Mouse (Mus musculus) hindbrain, postnatal 0 days (tissue): ENCODE measurements around the gene 1500011B03Rik. TPM values are rescaled to one million over a fixed set of nuclear protein-coding genes. Genes with fewer than 3 reads are reported as not detected.

Experiments
- ATAC-seq: fragments of 200-750 bp; cut with Nextera tagmentation; 2 replicates; pipeline ENCODE4 v1.8.0; 2017; ENCODE audit warnings: mild to moderate bottlenecking, moderate TSS enrichment, moderate library complexity
- DNase-seq: peaks from one replicate; pipeline ENCODE4 v3.0.0-alpha.2; 2015; ENCODE audit warnings: low spot score
- H3K27ac ChIP-seq: fragments of 300-500 bp; sonication (generic); 2 replicates; pipeline ENCODE4 v1.5.1; 2014; ENCODE audit warnings: mild to moderate bottlenecking
- H3K27me3 ChIP-seq: fragments of 300-500 bp; sonication (generic); 2 replicates; pipeline ENCODE4 v1.6.1; 2014; ENCODE audit warnings: low read length, mixed read lengths; ENCODE audit not compliant: insufficient read depth
- H3K36me3 ChIP-seq: fragments of 300-500 bp; sonication (generic); 2 replicates; pipeline ENCODE4 v1.6.1; 2014; ENCODE audit warnings: low read length, mixed read lengths; ENCODE audit not compliant: insufficient read depth
- H3K4me1 ChIP-seq: fragments of 300-500 bp; sonication (generic); 2 replicates; pipeline ENCODE4 v1.6.1; 2014; ENCODE audit warnings: antibody characterized with exemption, low read length, mixed read lengths; ENCODE audit not compliant: insufficient read depth
- H3K4me2 ChIP-seq: fragments of 300-500 bp; sonication (generic); 2 replicates; pipeline ENCODE4 v1.6.1; 2014; ENCODE audit warnings: low read depth, mild to moderate bottlenecking, low read length, moderate library complexity, mixed read lengths
- H3K4me3 ChIP-seq: fragments of 300-500 bp; sonication (generic); 2 replicates; pipeline ENCODE4 v1.5.1; 2014; ENCODE audit warnings: low read length
- H3K9ac ChIP-seq: fragments of 300-500 bp; sonication (generic); replicated peaks from 2 replicates; pipeline ENCODE4 v1.6.1; 2014; ENCODE audit warnings: mild to moderate bottlenecking, low read length, moderate library complexity, mixed read lengths
- H3K9me3 ChIP-seq: fragments of 300-500 bp; sonication (generic); 2 replicates; pipeline ENCODE4 v1.6.1; 2016; ENCODE audit warnings: low read length, mixed read lengths
- CTCF ChIP-seq: IDR thresholded peaks from 2 replicates; pipeline ENCODE4 v1.5.1; 2016; ENCODE audit warnings: antibody characterized with exemption, control low read depth, low read depth
- WGBS: fragments of 180-500 bp; shearing (Covaris S2); extraction: QIAGEN DNeasy Blood & Tissue Kit; methylation state at CpG from one replicate; pipeline ENCODE4 v1.1.7; 2014; 5-methylcytosine and 5-hydroxymethylcytosine counted together
- microRNA-seq, 2 experiments: library from miRNA; unstranded; fragments of <30 nt; microRNA quantifications; one replicate each; pipeline ENCODE4; 2016
- polyA plus RNA-seq: library from polyadenylated mRNA; unstranded; fragments of >200 nt; fragmentation: Nextera tagmentation; extraction: Ambion mirVana; gene quantifications from 2 replicates; pipeline ENCODE4 v1.2.1, GENCODE M21; 2015
- total RNA-seq: library from RNA; depleted of rRNA; stranded (reverse); fragments of >200 nt; gene quantifications from 2 replicates; pipeline ENCODE4 v1.2.3, GENCODE M21; 2014; rRNA removed

Gene 1500011B03Rik
- total and polyA plus RNA-seq, 2 experiments from 2014 or later: 250 to 366 TPM

DNA sequence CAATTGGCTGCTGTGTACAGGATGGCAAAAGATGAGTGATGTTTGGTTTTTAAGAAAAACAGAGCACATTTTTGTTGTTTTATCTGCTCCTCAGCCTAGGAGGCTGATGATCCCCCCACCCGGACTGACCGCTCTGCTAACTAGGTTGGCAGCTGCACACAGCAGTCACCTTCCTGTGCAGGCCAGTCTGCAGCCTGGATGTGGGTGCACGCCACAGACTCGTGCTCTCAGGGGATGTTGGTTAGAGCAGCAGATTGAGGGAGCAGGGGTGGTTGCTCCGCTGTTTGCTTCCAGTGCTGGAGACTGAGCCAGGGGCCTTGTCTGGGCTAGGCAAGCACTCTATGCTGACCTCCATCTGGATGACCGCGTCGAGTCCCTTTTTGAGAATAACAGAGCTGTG is 53.5 kb downstream of the 1500011B03Rik start:
- Histone ChIP-seq H3K36me3 (peaks cover 6% of the 10 kb centered on the region; the same call in 1 of the 2 replicates), H3K9me3 (no peaks in the 10 kb centered on the region), H3K27me3 (no peaks in the 10 kb centered on the region), H3K4me3 (no peak overlapping the region), H3K27ac (no peak overlapping the region), H3K4me2 (no peak overlapping the region), H3K9ac (no peak overlapping the region), H3K4me1 (peaks cover 6% of the 10 kb centered on the region; the same call in 1 of the 2 replicates)
- no peak for TF ChIP-seq CTCF
- ATAC-seq (no peak), DNase-seq (no peak)
- 82% methylated on average over 8 of the region's 8 CpGs for WGBS

DNA sequence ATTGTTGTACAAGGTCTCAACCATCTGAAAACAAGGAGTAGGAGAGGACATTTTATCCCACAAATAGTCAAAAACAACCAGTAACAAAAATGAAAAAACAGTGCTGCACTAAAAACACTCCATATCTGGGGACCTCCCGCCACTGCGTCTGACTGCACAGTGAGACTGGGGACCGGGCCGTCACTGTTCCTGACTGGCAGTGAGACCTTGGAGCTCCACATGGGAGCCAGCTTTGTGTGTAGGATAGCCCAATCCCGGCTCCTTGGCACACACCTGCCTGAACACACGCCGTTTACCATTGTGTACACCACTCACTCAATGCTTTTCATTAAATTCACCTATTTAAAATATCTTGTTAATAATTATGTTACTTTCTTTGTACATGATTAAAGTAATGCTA is 56.1 kb downstream of the 1500011B03Rik start:
- no peak for ATAC-seq
- no peaks in the 10 kb centered on the region for H3K27me3 ChIP-seq

DNA sequence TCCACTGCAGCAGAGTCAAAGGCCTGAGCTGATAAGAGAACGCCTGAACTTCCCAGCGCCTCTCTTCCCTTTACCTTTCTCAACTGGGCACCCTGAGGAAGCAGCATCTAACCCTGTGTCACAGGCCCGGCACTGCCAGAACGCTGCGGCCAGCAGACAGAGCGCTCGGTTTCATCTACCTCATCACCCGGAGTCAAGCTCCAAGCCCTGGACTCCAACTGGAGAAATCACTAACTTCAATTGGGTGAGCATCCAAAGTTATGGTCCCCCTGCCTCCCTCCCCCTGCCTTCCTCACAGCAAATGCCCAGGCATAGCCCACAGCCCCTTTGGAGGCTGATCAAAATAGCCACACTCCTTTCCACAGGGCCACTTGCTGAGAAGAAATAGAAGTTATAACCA is 56.6 kb downstream of the 1500011B03Rik start:
- Histone ChIP-seq H3K9ac (no peak overlapping the region), H3K4me3 (no peak overlapping the region), H3K9me3 (no peaks in the 10 kb centered on the region), H3K4me2 (no peak overlapping the region), H3K27ac (no peak overlapping the region), H3K36me3 (peaks cover 30% of the 10 kb centered on the region; the same call in 1 of the 2 replicates), H3K4me1 (0 out of 2 replicates have a peak, but pooled peaks cover under 1% of the 10 kb centered on the region), H3K27me3 (no peaks in the 10 kb centered on the region)
- ATAC-seq: no peak
- 88% methylated on average over 8 of the region's 8 CpGs for WGBS
- TF ChIP-seq CTCF: no peak
- no peak for DNase-seq

More for the DNA sequence above, 56.1 kb downstream of the 1500011B03Rik start:
- peaks cover 25% of the 10 kb centered on the region; the same call in 1 of the 2 replicates for H3K36me3 ChIP-seq
- H3K27ac ChIP-seq: no peak overlapping the region
- TF ChIP-seq CTCF: no peak
- no peaks in the 10 kb centered on the region for H3K9me3 ChIP-seq
- WGBS: 77% methylated on average over 7 of the region's 7 CpGs
- H3K4me2 ChIP-seq: no peak overlapping the region
- no peak overlapping the region for H3K4me3 ChIP-seq
- no peak overlapping the region for H3K9ac ChIP-seq
- peaks cover 5% of the 10 kb centered on the region; the same call in 1 of the 2 replicates for H3K4me1 ChIP-seq
- DNase-seq: no peak

- Histone ChIP-seq H3K9ac (no peak overlapping the region), H3K4me3 (no peak overlapping the region), H3K4me2 (no peak overlapping the region), H3K27me3 (no peaks in the 10 kb centered on the region), H3K36me3 (peaks cover 44% of the 10 kb centered on the region; the same call in 1 of the 2 replicates), H3K27ac (peak overlapping the region; percentile 56), H3K9me3 (no peaks in the 10 kb centered on the region), H3K4me1 (no peaks in the 10 kb centered on the region)
- DNase-seq (peak; percentile 67), ATAC-seq (peak; percentile 76)
- 68% methylated on average over 18 of the region's 18 CpGs for WGBS
- TF ChIP-seq CTCF: peak; percentile 52; the same call in 1 of the 2 replicates
Measured at GRCm38 (mm10) chr5:114764812-114765735, 58.2 kb downstream of the 1500011B03Rik start.

DNA sequence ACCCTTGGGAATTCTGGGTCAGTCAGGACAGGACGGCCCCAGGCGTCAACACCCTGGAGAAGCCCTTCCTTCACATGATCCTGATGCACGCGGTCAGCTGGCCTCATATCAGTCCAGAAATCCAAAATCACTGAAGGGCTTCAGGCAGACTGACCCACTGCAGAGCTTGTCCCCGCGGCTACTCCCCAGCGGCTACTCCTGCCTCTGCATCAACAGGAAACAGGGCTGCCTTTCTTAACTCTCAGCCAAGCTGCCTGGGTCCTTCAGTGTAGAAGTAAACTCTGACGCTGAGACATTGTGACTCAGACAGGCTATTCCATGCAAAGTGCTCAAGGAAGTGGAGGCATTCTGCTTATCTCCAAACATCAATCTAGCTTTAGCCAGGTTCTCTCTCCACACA is 61.3 kb downstream of the 1500011B03Rik start:
- 86% methylated on average over 8 of the region's 8 CpGs for WGBS
- Histone ChIP-seq H3K4me2 (no peak overlapping the region), H3K36me3 (peaks cover 62% of the 10 kb centered on the region; the same call in 1 of the 2 replicates), H3K9me3 (no peaks in the 10 kb centered on the region), H3K4me3 (no peak overlapping the region), H3K9ac (no peak overlapping the region), H3K27me3 (no peaks in the 10 kb centered on the region), H3K27ac (no peak overlapping the region), H3K4me1 (no peaks in the 10 kb centered on the region)
- no peak for ATAC-seq
- no peak for DNase-seq
- no peak for TF ChIP-seq CTCF

DNA sequence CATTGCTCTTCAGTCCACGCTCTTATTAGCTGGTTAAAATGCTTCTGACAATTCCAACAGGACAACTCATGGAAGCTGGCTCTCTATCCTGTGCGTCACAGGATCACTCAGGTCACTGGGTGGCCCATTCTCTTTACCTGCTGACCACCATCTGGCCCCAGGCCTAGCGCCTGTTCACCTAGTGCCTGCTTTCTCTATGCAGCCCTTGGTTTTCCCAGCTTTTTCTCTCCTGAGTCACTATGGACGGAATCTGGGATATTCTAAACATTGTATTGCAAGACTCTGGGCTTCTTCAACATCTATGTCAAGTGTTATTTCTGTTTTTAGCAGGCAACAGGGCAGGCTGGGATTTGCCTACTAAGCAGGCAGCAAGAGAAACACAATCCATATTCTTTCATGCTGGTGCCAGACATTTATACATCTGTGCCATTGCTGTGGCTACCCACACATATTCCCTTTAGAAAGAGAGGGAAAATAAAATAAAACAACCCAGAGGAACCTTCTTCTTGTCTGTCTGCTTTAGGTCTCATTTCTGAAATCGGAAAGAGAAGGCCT is 63.7 kb downstream of the 1500011B03Rik start:
- DNase-seq (no peak), ATAC-seq (no peak)
- H3K4me2 ChIP-seq: no peak overlapping the region
- no peak for TF ChIP-seq CTCF
- no peak overlapping the region for H3K4me3 ChIP-seq
- no peaks in the 10 kb centered on the region for H3K27me3 ChIP-seq
- no peak overlapping the region for H3K27ac ChIP-seq
- H3K4me1 ChIP-seq: no peaks in the 10 kb centered on the region
- H3K9ac ChIP-seq: no peak overlapping the region
- H3K36me3 ChIP-seq: peaks cover 60% of the 10 kb centered on the region
- WGBS: 94% methylated on average over 5 of the region's 5 CpGs
- H3K9me3 ChIP-seq: no peaks in the 10 kb centered on the region

Small RNA genes within 50 kb of the gene (microRNA-seq; reads per million reads assigned to microRNA genes)
- gene Mir6240: 2.3 to 4.3 reads per million in 2 experiments

Other genes with a start within 250 kb of the 1500011B03Rik start
- 2.7 TPM in 2 replicates for gene Trpv4, start 165.0 kb downstream of the 1500011B03Rik start, total RNA-seq
- 3.0 and 3.4 TPM in 2 replicates for gene Trpv4, start 165.0 kb downstream of the 1500011B03Rik start, polyA plus RNA-seq
- 36.3 and 51.0 TPM in 2 replicates for gene Gltp, start 132.5 kb downstream of the 1500011B03Rik start, total RNA-seq
- gene Gltp, start 132.5 kb downstream of the 1500011B03Rik start, polyA plus RNA-seq: 55.0 and 55.1 TPM in 2 replicates
- gene Tchp, start 115.7 kb downstream of the 1500011B03Rik start, total RNA-seq: 9.0 and 12.7 TPM in 2 replicates
- gene Tchp, start 115.7 kb downstream of the 1500011B03Rik start, polyA plus RNA-seq: 14.4 and 15.6 TPM in 2 replicates
- gene Ankrd13a, start 48.8 kb downstream of the 1500011B03Rik start, total RNA-seq: 44.7 and 55.1 TPM in 2 replicates
- gene Ankrd13a, start 48.8 kb downstream of the 1500011B03Rik start, polyA plus RNA-seq: 30.7 and 31.4 TPM in 2 replicates
- 41.2 and 43.5 TPM in 2 replicates for gene Git2, start 48.0 kb downstream of the 1500011B03Rik start, total RNA-seq
- gene Git2, start 48.0 kb downstream of the 1500011B03Rik start, polyA plus RNA-seq: 34.4 and 36.4 TPM in 2 replicates
- gene 4930519G04Rik, start 30.2 kb upstream of the 1500011B03Rik start, total RNA-seq: not detected in 2 replicates
- not detected in 2 replicates for gene 4930519G04Rik, start 30.2 kb upstream of the 1500011B03Rik start, polyA plus RNA-seq
- gene Gm9936, start 35.2 kb upstream of the 1500011B03Rik start, total RNA-seq: 3.5 and 3.9 TPM in 2 replicates
- gene Gm9936, start 35.2 kb upstream of the 1500011B03Rik start, polyA plus RNA-seq: 2.4 and 2.8 TPM in 2 replicates
- 6.3 and 6.9 TPM in 2 replicates for gene Oasl2, start 73.5 kb upstream of the 1500011B03Rik start, total RNA-seq
- 4.7 and 6.1 TPM in 2 replicates for gene Oasl2, start 73.5 kb upstream of the 1500011B03Rik start, polyA plus RNA-seq
- 0.63 and 1.0 TPM in 2 replicates for gene Oasl1, start 99.8 kb upstream of the 1500011B03Rik start, total RNA-seq
- gene Oasl1, start 99.8 kb upstream of the 1500011B03Rik start, polyA plus RNA-seq: 0.25 and 0.32 TPM in 2 replicates
- 51.5 and 53.0 TPM in 2 replicates for gene 2210016L21Rik, start 118.7 kb upstream of the 1500011B03Rik start, total RNA-seq
- gene 2210016L21Rik, start 118.7 kb upstream of the 1500011B03Rik start, polyA plus RNA-seq: 178 and 204 TPM in 2 replicates
- not detected in 2 replicates for gene Hnf1a, start 147.6 kb upstream of the 1500011B03Rik start, total RNA-seq
- 0.05 TPM in 2 replicates for gene Hnf1a, start 147.6 kb upstream of the 1500011B03Rik start, polyA plus RNA-seq
- 136 and 147 TPM in 2 replicates for gene Sppl3, start 187.7 kb upstream of the 1500011B03Rik start, total RNA-seq
- gene Sppl3, start 187.7 kb upstream of the 1500011B03Rik start, polyA plus RNA-seq: 30.1 and 31.1 TPM in 2 replicates